Mouse (Mus musculus): ENCODE measurements around the gene Cgnl1.

The Cgnl1 gene

GRCm38 (mm10) chr9:71586408-71586807 lies 185.0 kb downstream of the Cgnl1 start:
- no peak for DNase-seq (ENCODE audit: low read depth, low spot score)

- no peak for DNase-seq (ENCODE audit: low read depth, low spot score)
Measured at GRCm38 (mm10) chr9:71582771-71583170, 188.6 kb downstream of the Cgnl1 start.

- DNase-seq (ENCODE audit: low read depth, low spot score), result no peak
Measured at GRCm38 (mm10) chr9:71578896-71579564, 192.4 kb downstream of the Cgnl1 start.
